Mouse (Mus musculus): Measurements from ENCODE around the gene Tas2r134. TPM values are rescaled to one million over a fixed set of nuclear protein-coding genes. Genes with fewer than 3 reads are reported as not detected.

Tas2r134 gene
- polyA plus RNA-seq (2015; fragmentation: Nextera tagmentation; extraction: Ambion mirVana): not detected in 2 replicates

- H3K4me2 ChIP-seq (replicated peaks; ENCODE audit: low read depth, low read length): no peak within 1 kb of the TSS
- no peak for TF ChIP-seq CTCF (IDR thresholded peaks at IDR 0.05)
- TF ChIP-seq EP300 (IDR thresholded peaks at IDR 0.05): no peak
- 81% methylated on average over 4 of the region's 4 CpGs for WGBS
- H3K27ac ChIP-seq (ENCODE audit: low read length): no peak within 1 kb of the TSS
- H3K9ac ChIP-seq (replicated peaks; ENCODE audit: low read depth): no peak within 1 kb of the TSS
- no peak for DNase-seq (ENCODE audit: low spot score)
- no peak within 1 kb of the TSS for H3K4me3 ChIP-seq (ENCODE audit: low read depth, low read length)
- H3K4me1 ChIP-seq (ENCODE audit: insufficient read depth, low read depth, low read length): no peaks in the 10 kb centered on the region
- ATAC-seq: no peak
- H3K9me3 ChIP-seq (ENCODE audit: low read length): no peaks in the 10 kb centered on the region
- H3K27me3 ChIP-seq (replicated peaks; ENCODE audit: insufficient read depth, low read length): no peaks in the 10 kb centered on the region
- no peaks in the 10 kb centered on the region for H3K36me3 ChIP-seq (ENCODE audit: insufficient read depth, low read length)
These were observed at the start of gene Tas2r134 for GRCm38 (mm10) chr2:51627211-51627610. Tas2r134 (plus strand) TSS chr2:51627511.

- Histone ChIP-seq H3K4me1 (ENCODE audit: insufficient read depth, low read depth, low read length) (no peaks in the 10 kb centered on the region), H3K27me3 (replicated peaks; ENCODE audit: insufficient read depth, low read length) (no peaks in the 10 kb centered on the region), H3K27ac (ENCODE audit: low read length) (no peak overlapping the region), H3K36me3 (ENCODE audit: insufficient read depth, low read length) (no peaks in the 10 kb centered on the region), H3K4me2 (replicated peaks; ENCODE audit: low read depth, low read length) (no peak overlapping the region), H3K9me3 (ENCODE audit: low read length) (no peaks in the 10 kb centered on the region), H3K9ac (replicated peaks; ENCODE audit: low read depth) (no peak overlapping the region), H3K4me3 (ENCODE audit: low read depth, low read length) (no peak overlapping the region)
- WGBS: 69% methylated on average over 5 of the region's 5 CpGs
- DNase-seq (ENCODE audit: low spot score) (no peak), ATAC-seq (no peak)
- TF ChIP-seq CTCF (IDR thresholded peaks at IDR 0.05) (no peak), EP300 (IDR thresholded peaks at IDR 0.05) (no peak)
These were observed 47.5 kb upstream of the Tas2r134 start for GRCm38 (mm10) chr2:51579767-51580166.

GRCm38 (mm10) chr2:51584050-51585046, 43.0 kb upstream of the Tas2r134 start:
- H3K4me2 ChIP-seq (replicated peaks; ENCODE audit: low read depth, low read length): no peak overlapping the region
- no peaks in the 10 kb centered on the region for H3K9me3 ChIP-seq (ENCODE audit: low read length)
- no peak for TF ChIP-seq CTCF (IDR thresholded peaks at IDR 0.05)
- no peak for TF ChIP-seq EP300 (IDR thresholded peaks at IDR 0.05)
- no peak for DNase-seq (ENCODE audit: low spot score)
- H3K4me1 ChIP-seq (ENCODE audit: insufficient read depth, low read depth, low read length): no peaks in the 10 kb centered on the region
- no peak overlapping the region for H3K9ac ChIP-seq (replicated peaks; ENCODE audit: low read depth)
- 85% methylated on average over 9 of the region's 9 CpGs for WGBS
- no peak overlapping the region for H3K27ac ChIP-seq (ENCODE audit: low read length)
- no peaks in the 10 kb centered on the region for H3K27me3 ChIP-seq (replicated peaks; ENCODE audit: insufficient read depth, low read length)
- H3K4me3 ChIP-seq (ENCODE audit: low read depth, low read length): no peak overlapping the region
- no peaks in the 10 kb centered on the region for H3K36me3 ChIP-seq (ENCODE audit: insufficient read depth, low read length)
- no peak for ATAC-seq

GRCm38 (mm10) chr2:51588336-51588735, 39.0 kb upstream of the Tas2r134 start:
- ATAC-seq (no peak), DNase-seq (ENCODE audit: low spot score) (no peak)
- no peak overlapping the region for H3K4me2 ChIP-seq (replicated peaks; ENCODE audit: low read depth, low read length)
- no peak overlapping the region for H3K27ac ChIP-seq (ENCODE audit: low read length)
- H3K27me3 ChIP-seq (replicated peaks; ENCODE audit: insufficient read depth, low read length): no peaks in the 10 kb centered on the region
- no peaks in the 10 kb centered on the region for H3K36me3 ChIP-seq (ENCODE audit: insufficient read depth, low read length)
- H3K9ac ChIP-seq (replicated peaks; ENCODE audit: low read depth): no peak overlapping the region
- no peak overlapping the region for H3K4me3 ChIP-seq (ENCODE audit: low read depth, low read length)
- no peaks in the 10 kb centered on the region for H3K4me1 ChIP-seq (ENCODE audit: insufficient read depth, low read depth, low read length)
- WGBS: 72% methylated on average over 4 of the region's 4 CpGs
- no peak for TF ChIP-seq EP300 (IDR thresholded peaks at IDR 0.05)
- TF ChIP-seq CTCF (IDR thresholded peaks at IDR 0.05): no peak
- H3K9me3 ChIP-seq (ENCODE audit: low read length): no peaks in the 10 kb centered on the region

GRCm38 (mm10) chr2:51588895-51589294, 38.4 kb upstream of the Tas2r134 start:
- WGBS: 71% methylated on average over 6 of the region's 6 CpGs
- no peak overlapping the region for H3K4me2 ChIP-seq (replicated peaks; ENCODE audit: low read depth, low read length)
- no peaks in the 10 kb centered on the region for H3K36me3 ChIP-seq (ENCODE audit: insufficient read depth, low read length)
- no peaks in the 10 kb centered on the region for H3K4me1 ChIP-seq (ENCODE audit: insufficient read depth, low read depth, low read length)
- H3K27ac ChIP-seq (ENCODE audit: low read length): no peak overlapping the region
- no peaks in the 10 kb centered on the region for H3K27me3 ChIP-seq (replicated peaks; ENCODE audit: insufficient read depth, low read length)
- DNase-seq (ENCODE audit: low spot score): no peak
- no peaks in the 10 kb centered on the region for H3K9me3 ChIP-seq (ENCODE audit: low read length)
- H3K9ac ChIP-seq (replicated peaks; ENCODE audit: low read depth): no peak overlapping the region
- peak; percentile 52 for TF ChIP-seq CTCF (IDR thresholded peaks at IDR 0.05)
- TF ChIP-seq EP300 (IDR thresholded peaks at IDR 0.05): no peak
- no peak for ATAC-seq
- H3K4me3 ChIP-seq (ENCODE audit: low read depth, low read length): no peak overlapping the region

GRCm38 (mm10) chr2:51589627-51590026, 37.7 kb upstream of the Tas2r134 start:
- TF ChIP-seq EP300 (IDR thresholded peaks at IDR 0.05) (no peak), CTCF (IDR thresholded peaks at IDR 0.05) (no peak)
- no peaks in the 10 kb centered on the region for H3K9me3 ChIP-seq (ENCODE audit: low read length)
- ATAC-seq (no peak), DNase-seq (ENCODE audit: low spot score) (no peak)
- H3K27ac ChIP-seq (ENCODE audit: low read length): no peak overlapping the region
- H3K4me3 ChIP-seq (ENCODE audit: low read depth, low read length): no peak overlapping the region
- H3K9ac ChIP-seq (replicated peaks; ENCODE audit: low read depth): no peak overlapping the region
- H3K4me2 ChIP-seq (replicated peaks; ENCODE audit: low read depth, low read length): no peak overlapping the region
- H3K27me3 ChIP-seq (replicated peaks; ENCODE audit: insufficient read depth, low read length): no peaks in the 10 kb centered on the region
- H3K4me1 ChIP-seq (ENCODE audit: insufficient read depth, low read depth, low read length): no peaks in the 10 kb centered on the region
- WGBS: 65% methylated on average over 1 of the region's 1 CpGs
- H3K36me3 ChIP-seq (ENCODE audit: insufficient read depth, low read length): no peaks in the 10 kb centered on the region
